Mouse (Mus musculus) heart, postnatal 0 days (tissue): Measurements from ENCODE around the gene Ccdc184. TPM values are rescaled to one million over a fixed set of nuclear protein-coding genes. Genes with fewer than 3 reads are reported as not detected.

Source experiments
- ATAC-seq: fragments of 200-750 bp; cut with Nextera tagmentation; 2 replicates; pipeline ENCODE4 v1.8.0; 2017; ENCODE audit warnings: low read depth, moderate number of reproducible peaks, moderate library complexity; ENCODE audit not compliant: insufficient read depth
- DNase-seq: peaks from one replicate; pipeline ENCODE4 v3.0.0-alpha.2; 2016; ENCODE audit warnings: low spot score
- H3K27ac ChIP-seq: fragments of 300-500 bp; sonication (generic); 2 replicates; pipeline ENCODE4 v1.5.1; 2014; ENCODE audit warnings: low read depth, mild to moderate bottlenecking
- H3K27me3 ChIP-seq: fragments of 300-500 bp; sonication (generic); 2 replicates; pipeline ENCODE4 v1.6.1; 2014; ENCODE audit warnings: low read length, mixed read lengths; ENCODE audit not compliant: control insufficient read depth, insufficient read depth
- H3K36me3 ChIP-seq: fragments of 300-500 bp; sonication (generic); replicated peaks from 2 replicates; pipeline ENCODE4 v1.6.1; 2014; ENCODE audit warnings: low read length, mixed read lengths; ENCODE audit not compliant: control insufficient read depth, insufficient read depth
- H3K4me1 ChIP-seq: fragments of 300-500 bp; sonication (generic); 2 replicates; pipeline ENCODE4 v1.6.1; 2014; ENCODE audit warnings: antibody characterized with exemption; ENCODE audit not compliant: control insufficient read depth, insufficient read depth
- H3K4me2 ChIP-seq: fragments of 300-500 bp; sonication (generic); 2 replicates; pipeline ENCODE4 v1.6.1; 2014; ENCODE audit warnings: low read depth, mild to moderate bottlenecking, low read length, moderate library complexity
- H3K4me3 ChIP-seq: fragments of 300-500 bp; sonication (generic); 2 replicates; pipeline ENCODE4 v1.5.1; 2014; ENCODE audit warnings: low read depth, low read length
- H3K9ac ChIP-seq: fragments of 300-500 bp; sonication (generic); replicated peaks from 2 replicates; pipeline ENCODE4 v1.6.1; 2014; ENCODE audit warnings: low read depth, low read length, mixed read lengths
- H3K9me3 ChIP-seq: fragments of 300-500 bp; sonication (generic); replicated peaks from 2 replicates; pipeline ENCODE4 v1.6.1; 2016; ENCODE audit warnings: low read length; ENCODE audit not compliant: control insufficient read depth
- CTCF ChIP-seq: IDR thresholded peaks from 2 replicates; pipeline ENCODE4 v1.5.1; 2016; ENCODE audit warnings: antibody characterized with exemption, control low read depth, low read depth
- EP300 ChIP-seq: IDR thresholded peaks from 2 replicates; pipeline ENCODE4 v1.6.1; 2016; ENCODE audit warnings: antibody characterized with exemption, low read depth
- WGBS: fragments of 180-500 bp; shearing (Covaris S2); extraction: QIAGEN DNeasy Blood & Tissue Kit; methylation state at CpG from one replicate; pipeline ENCODE4 v1.1.7; 2014; 5-methylcytosine and 5-hydroxymethylcytosine counted together
- polyA plus RNA-seq: library from polyadenylated mRNA; unstranded; fragments of >200 nt; fragmentation: Nextera tagmentation; extraction: Ambion mirVana; gene quantifications from 2 replicates; pipeline ENCODE4 v1.2.1, GENCODE M21; 2015
- total RNA-seq: library from RNA; depleted of rRNA; stranded (reverse); fragments of >200 nt; gene quantifications from 2 replicates; pipeline ENCODE4 v1.2.3, GENCODE M21; 2014; ENCODE audit warnings: low replicate concordance; rRNA removed

Ccdc184 gene
- total RNA-seq (0.92 and 1.9 TPM in 2 replicates), polyA plus RNA-seq (0.63 and 0.89 TPM in 2 replicates)

GRCm38 (mm10) chr15:98166963-98167644, at the start of gene Ccdc184:
Gene Ccdc184 (plus strand): TSS chr15:98167158.
- WGBS, result 3% methylated on average over 15 of the region's 18 CpGs
- H3K4me1 ChIP-seq, result peaks cover 9% of the 10 kb centered on the region
- no peak for ATAC-seq
- H3K4me3 ChIP-seq, result peak within 1 kb of the TSS; percentile 50
- TF ChIP-seq CTCF (no peak), EP300 (no peak)
- no peak within 1 kb of the TSS for H3K9ac ChIP-seq
- no peaks in the 10 kb centered on the region for H3K36me3 ChIP-seq
- no peaks in the 10 kb centered on the region for H3K9me3 ChIP-seq
- peak within 1 kb of the TSS; percentile 72 for H3K4me2 ChIP-seq
- DNase-seq, result no peak
- H3K27me3 ChIP-seq, result peaks cover 44% of the 10 kb centered on the region
- H3K27ac ChIP-seq, result no peak within 1 kb of the TSS

- Histone ChIP-seq H3K4me1 (peaks cover 13% of the 10 kb centered on the region; the same call in 1 of the 2 replicates), H3K27ac (no peak overlapping the region), H3K36me3 (peaks cover 73% of the 10 kb centered on the region), H3K4me2 (no peak overlapping the region), H3K4me3 (no peak overlapping the region), H3K9ac (no peak overlapping the region), H3K9me3 (no peaks in the 10 kb centered on the region), H3K27me3 (no peaks in the 10 kb centered on the region)
- TF ChIP-seq EP300, result no peak
- no peak for TF ChIP-seq CTCF
- WGBS, result 89% methylated on average over 12 of the region's 12 CpGs
- ATAC-seq (no peak), DNase-seq (no peak)
These were observed 47.6 kb upstream of the Ccdc184 start for GRCm38 (mm10) chr15:98119363-98119762.

- DNase-seq (no peak), ATAC-seq (no peak)
- Histone ChIP-seq H3K4me1 (0 out of 2 replicates have a peak, but pooled peaks cover 2% of the 10 kb centered on the region), H3K9ac (no peak overlapping the region), H3K4me3 (no peak overlapping the region), H3K27me3 (no peaks in the 10 kb centered on the region), H3K36me3 (peaks cover 88% of the 10 kb centered on the region), H3K4me2 (no peak overlapping the region), H3K27ac (no peak overlapping the region), H3K9me3 (no peaks in the 10 kb centered on the region)
- TF ChIP-seq CTCF (no peak), EP300 (no peak)
- WGBS, result 89% methylated on average over 20 of the region's 20 CpGs
These were observed 46.1 kb upstream of the Ccdc184 start for GRCm38 (mm10) chr15:98120831-98121230.

- H3K4me3 ChIP-seq, result no peak overlapping the region
- no peak overlapping the region for H3K9ac ChIP-seq
- DNase-seq, result no peak
- peak; percentile 37; the same call in 1 of the 2 replicates for ATAC-seq
- TF ChIP-seq CTCF, result no peak
- no peak for TF ChIP-seq EP300
- peaks cover 99% of the 10 kb centered on the region for H3K36me3 ChIP-seq
- WGBS, result 75% methylated on average over 4 of the region's 4 CpGs
- no peaks in the 10 kb centered on the region for H3K27me3 ChIP-seq
- H3K4me1 ChIP-seq, result no peaks in the 10 kb centered on the region
- peak overlapping the region; percentile 24; the same call in 1 of the 2 replicates for H3K27ac ChIP-seq
- H3K9me3 ChIP-seq, result no peaks in the 10 kb centered on the region
- H3K4me2 ChIP-seq, result no peak overlapping the region
These were observed 36.0 kb upstream of the Ccdc184 start for GRCm38 (mm10) chr15:98131001-98131400.

- H3K27me3 ChIP-seq, result no peaks in the 10 kb centered on the region
- DNase-seq (no peak), ATAC-seq (no peak)
- no peak overlapping the region for H3K4me3 ChIP-seq
- H3K4me1 ChIP-seq, result no peaks in the 10 kb centered on the region
- 85% methylated on average over 7 of the region's 7 CpGs for WGBS
- H3K9me3 ChIP-seq, result no peaks in the 10 kb centered on the region
- no peak overlapping the region for H3K4me2 ChIP-seq
- no peak for TF ChIP-seq EP300
- no peak for TF ChIP-seq CTCF
- H3K36me3 ChIP-seq, result peaks cover 99% of the 10 kb centered on the region
- peak overlapping the region; percentile 24; the same call in 1 of the 2 replicates for H3K27ac ChIP-seq
- H3K9ac ChIP-seq, result no peak overlapping the region
These were observed 35.5 kb upstream of the Ccdc184 start for GRCm38 (mm10) chr15:98131451-98131850.
